Mouse (Mus musculus): Measurements from ENCODE around the gene Rnf214. TPM values are rescaled to one million over a fixed set of nuclear protein-coding genes. Genes with fewer than 3 reads are reported as not detected.

Rnf214 gene
- polyA plus RNA-seq, 3 experiments from 2014 or later, result 22.5 to 42.6 (median 30.6) TPM

Other genes starting within 250 kb of the Rnf214 start
- gene Cep164, start 78.2 kb downstream of the Rnf214 start, polyA plus RNA-seq (2017; shearing (Covaris generic)), result 10 to 100 TPM in 2 of 3 experiments, 1 to 10 TPM in 1; 9.2 to 12.9 (median 10.2) TPM
- 10 to 100 TPM in 1 of 3 experiments, 1 to 10 TPM in 2; 6.0 to 10.9 (median 9.7) TPM for gene Bace1, start 68.3 kb downstream of the Rnf214 start, polyA plus RNA-seq (2017; shearing (Covaris generic))
- gene Pcsk7, start 414 bp downstream of the Rnf214 start, polyA plus RNA-seq (2017; shearing (Covaris generic)), result 10 to 100 TPM; 13.3 to 17.7 (median 17.4) TPM
- gene Tagln, start 29.1 kb upstream of the Rnf214 start, polyA plus RNA-seq (2017; shearing (Covaris generic)), result 1 to 10 TPM in 2 of 3 experiments, under 1 TPM in 1; 0.40 to 2.2 (median 1.1) TPM
- 10 to 100 TPM; 27.0 to 48.9 (median 35.8) TPM for gene Sidt2, start 48.3 kb upstream of the Rnf214 start, polyA plus RNA-seq (2017; shearing (Covaris generic))
- 10 to 100 TPM; 58.6 to 75.2 (median 67.0) TPM for gene Pafah1b2, start 105.8 kb upstream of the Rnf214 start, polyA plus RNA-seq (2017; shearing (Covaris generic))
- gene Sik3, start 105.9 kb upstream of the Rnf214 start, polyA plus RNA-seq (2017; shearing (Covaris generic)), result 10 to 100 TPM; 11.0 to 13.9 (median 11.5) TPM

All from inflammation-experienced regulatory T-cells, adult 6 months (primary cell).